Mouse (Mus musculus) telencephalon, adult 2 months (tissue): ENCODE data around the gene Myo1e.

Experiments
- DNase-seq: peaks from one replicate; pipeline ENCODE4 v3.0.0-alpha.2; 2011; ENCODE audit warnings: low read depth, low spot score

The Myo1e gene

GRCm38 (mm10) chr9:70281407-70281806 lies 74.3 kb downstream of the Myo1e start:
- no peak for DNase-seq

GRCm38 (mm10) chr9:70282107-70282506 lies 75.0 kb downstream of the Myo1e start:
- no peak for DNase-seq

- no peak for DNase-seq
These were observed 76.0 kb downstream of the Myo1e start for GRCm38 (mm10) chr9:70283151-70283550.

- peak; percentile 68 for DNase-seq
These were observed 77.5 kb downstream of the Myo1e start for GRCm38 (mm10) chr9:70284584-70285140.

GRCm38 (mm10) chr9:70290785-70291184 lies 83.6 kb downstream of the Myo1e start:
- DNase-seq: peak; percentile 10

- DNase-seq: no peak
These were observed 89.8 kb downstream of the Myo1e start for GRCm38 (mm10) chr9:70296916-70297315.

GRCm38 (mm10) chr9:70298221-70298620 lies 91.1 kb downstream of the Myo1e start:
- peak; percentile 71 for DNase-seq

GRCm38 (mm10) chr9:70300705-70301104 lies 93.6 kb downstream of the Myo1e start:
- DNase-seq: no peak

- no peak for DNase-seq
These were observed 94.4 kb downstream of the Myo1e start for GRCm38 (mm10) chr9:70301598-70301997.

GRCm38 (mm10) chr9:70304901-70305300 lies 97.8 kb downstream of the Myo1e start:
- no peak for DNase-seq

GRCm38 (mm10) chr9:70310046-70310445 lies 102.9 kb downstream of the Myo1e start:
- no peak for DNase-seq

GRCm38 (mm10) chr9:70314019-70314418 lies 106.9 kb downstream of the Myo1e start:
- no peak for DNase-seq

- DNase-seq: no peak
These were observed 108.0 kb downstream of the Myo1e start for GRCm38 (mm10) chr9:70315130-70315529.

- DNase-seq: no peak
These were observed 111.5 kb downstream of the Myo1e start for GRCm38 (mm10) chr9:70318601-70319000.

- DNase-seq: no peak
These were observed 117.2 kb downstream of the Myo1e start for GRCm38 (mm10) chr9:70324336-70324735.

- no peak for DNase-seq
These were observed 118.9 kb downstream of the Myo1e start for GRCm38 (mm10) chr9:70325880-70326595.

GRCm38 (mm10) chr9:70328193-70328841 lies 121.2 kb downstream of the Myo1e start:
- DNase-seq: no peak

GRCm38 (mm10) chr9:70331727-70332335 lies 124.7 kb downstream of the Myo1e start:
- no peak for DNase-seq

GRCm38 (mm10) chr9:70338391-70338790 lies 131.2 kb downstream of the Myo1e start:
- DNase-seq: peak; percentile 74

- no peak for DNase-seq
These were observed 131.7 kb downstream of the Myo1e start for GRCm38 (mm10) chr9:70338894-70339293.

- no peak for DNase-seq
These were observed 142.1 kb downstream of the Myo1e start for GRCm38 (mm10) chr9:70349274-70349673.

GRCm38 (mm10) chr9:70351570-70352277 lies 144.6 kb downstream of the Myo1e start:
- DNase-seq: no peak
